Mouse (Mus musculus) intestine, embryonic 16.5 days (tissue): ENCODE measurements around the gene Gm10663. TPM values are rescaled to one million over a fixed set of nuclear protein-coding genes. Genes with fewer than 3 reads are reported as not detected.

ENCODE experiments used
- ATAC-seq: fragments of 200-750 bp; cut with Nextera tagmentation; 2 replicates; pipeline ENCODE4 v1.8.0; 2017; ENCODE audit warnings: moderate TSS enrichment, moderate library complexity
- H3K27ac ChIP-seq: fragments of 300-500 bp; sonication (generic); 2 replicates; pipeline ENCODE4 v1.5.1; 2014; ENCODE audit warnings: mild to moderate bottlenecking, low read length
- H3K27me3 ChIP-seq: fragments of 300-500 bp; sonication (generic); replicated peaks from 2 replicates; pipeline ENCODE4 v1.6.1; 2014; ENCODE audit warnings: low read length, control low read depth, mixed read lengths; ENCODE audit not compliant: control insufficient read depth, insufficient read depth
- H3K36me3 ChIP-seq: fragments of 300-500 bp; sonication (generic); 2 replicates; pipeline ENCODE4 v1.6.1; 2014; ENCODE audit warnings: low read length, control low read depth; ENCODE audit not compliant: control insufficient read depth, insufficient read depth
- H3K4me1 ChIP-seq: fragments of 300-500 bp; sonication (generic); 2 replicates; pipeline ENCODE4 v1.6.1; 2014; ENCODE audit warnings: low read length, control low read depth, mixed read lengths; ENCODE audit not compliant: control insufficient read depth, insufficient read depth
- H3K4me2 ChIP-seq: fragments of 300-500 bp; sonication (generic); 2 replicates; pipeline ENCODE4 v1.6.1; 2014; ENCODE audit warnings: low read depth, low read length, control low read depth
- H3K4me3 ChIP-seq: fragments of 300-500 bp; sonication (generic); 2 replicates; pipeline ENCODE4 v1.5.1; 2014; ENCODE audit warnings: mild to moderate bottlenecking, low read length
- H3K9ac ChIP-seq: fragments of 300-500 bp; sonication (generic); 2 replicates; pipeline ENCODE4 v1.6.1; 2014; ENCODE audit warnings: low read depth, low read length
- H3K9me3 ChIP-seq: fragments of 300-500 bp; sonication (generic); 2 replicates; pipeline ENCODE4 v1.6.1; 2016; ENCODE audit warnings: low read length, control low read depth; ENCODE audit not compliant: control insufficient read depth
- WGBS: fragments of 180-500 bp; shearing (Covaris S2); extraction: QIAGEN DNeasy Blood & Tissue Kit; methylation state at CpG from one replicate; pipeline ENCODE4 v1.1.7; 2014; 5-methylcytosine and 5-hydroxymethylcytosine counted together
- polyA plus RNA-seq: library from polyadenylated mRNA; unstranded; fragments of >200 nt; fragmentation: Nextera tagmentation; extraction: Ambion mirVana; gene quantifications from 2 replicates; pipeline ENCODE4 v1.2.1, GENCODE M21; 2015

Gm10663 gene
- polyA plus RNA-seq, 1 experiment from 2014 or later: not detected

DNA sequence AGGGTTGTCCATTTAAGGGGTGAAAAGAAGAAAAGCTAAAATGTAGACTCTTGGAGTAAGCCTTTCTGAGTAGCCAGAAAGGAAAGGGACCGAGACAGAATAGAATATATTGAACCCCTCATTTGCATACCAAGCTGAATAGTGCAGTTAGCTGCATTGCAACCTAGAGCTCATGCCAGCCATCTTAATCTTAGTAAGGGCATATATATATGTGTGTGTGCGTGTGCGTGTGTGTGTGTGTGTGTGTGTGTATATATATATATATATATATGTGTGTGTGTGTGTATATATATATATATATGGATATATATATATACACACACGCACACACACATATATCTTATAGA lies 6.4 kb upstream of the Gm10663 start:
- no peak overlapping the region for H3K9ac ChIP-seq
- H3K4me3 ChIP-seq: no peak overlapping the region
- H3K36me3 ChIP-seq: no peaks in the 10 kb centered on the region
- 82% methylated on average over 4 of the region's 4 CpGs for WGBS
- ATAC-seq: no peak
- no peaks in the 10 kb centered on the region for H3K27me3 ChIP-seq
- H3K9me3 ChIP-seq: no peaks in the 10 kb centered on the region
- no peak overlapping the region for H3K4me2 ChIP-seq
- H3K4me1 ChIP-seq: no peaks in the 10 kb centered on the region
- no peak overlapping the region for H3K27ac ChIP-seq

DNA sequence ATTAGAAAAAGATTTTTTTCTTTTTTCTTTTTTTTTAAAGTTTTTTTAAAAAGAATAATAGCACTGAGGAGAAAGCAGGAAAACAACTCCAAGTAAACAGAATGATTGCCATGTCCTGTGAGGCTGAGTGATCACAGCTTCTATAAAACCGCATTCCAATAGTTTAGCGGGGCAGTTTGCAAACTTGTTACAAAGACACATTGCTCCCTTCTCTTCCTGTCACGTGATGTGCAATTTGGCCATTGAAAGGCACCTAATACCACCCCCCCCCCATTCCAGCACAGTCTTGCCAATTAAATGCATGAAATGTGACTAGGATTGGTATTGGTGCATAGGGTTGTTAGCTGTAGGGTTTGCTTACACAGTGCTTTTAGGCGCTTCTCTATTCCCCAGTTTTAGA lies 3.8 kb upstream of the Gm10663 start:
- Histone ChIP-seq H3K36me3 (no peaks in the 10 kb centered on the region), H3K4me1 (no peaks in the 10 kb centered on the region), H3K27ac (no peak overlapping the region), H3K4me3 (no peak overlapping the region), H3K27me3 (no peaks in the 10 kb centered on the region), H3K9me3 (no peaks in the 10 kb centered on the region), H3K9ac (no peak overlapping the region), H3K4me2 (no peak overlapping the region)
- no peak for ATAC-seq
- WGBS: 65% methylated on average over 4 of the region's 4 CpGs

DNA sequence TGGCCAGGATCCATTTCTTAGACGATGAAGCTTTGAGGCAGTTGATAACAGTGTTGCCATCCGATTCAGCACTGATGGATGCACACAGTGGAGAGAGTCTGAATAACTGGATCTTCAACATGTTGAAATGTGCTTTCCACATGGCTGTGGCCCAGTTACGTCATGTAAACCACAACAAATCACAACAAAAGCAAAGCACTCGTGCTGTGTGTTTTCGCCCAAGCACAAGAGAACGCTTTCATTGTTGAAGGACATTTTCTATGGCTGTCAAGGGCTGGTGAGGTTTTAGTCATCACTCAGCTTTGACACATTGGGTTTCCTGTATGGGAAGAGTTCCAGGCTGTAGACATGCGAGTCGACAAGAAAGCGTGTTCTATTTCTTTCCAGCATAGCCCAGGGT lies 5.9 kb downstream of the Gm10663 start:
- Histone ChIP-seq H3K9me3 (no peaks in the 10 kb centered on the region), H3K9ac (no peak overlapping the region), H3K4me3 (no peak overlapping the region), H3K36me3 (no peaks in the 10 kb centered on the region), H3K27ac (no peak overlapping the region), H3K27me3 (no peaks in the 10 kb centered on the region), H3K4me2 (no peak overlapping the region), H3K4me1 (no peaks in the 10 kb centered on the region)
- WGBS: 71% methylated on average over 9 of the region's 9 CpGs
- no peak for ATAC-seq

DNA sequence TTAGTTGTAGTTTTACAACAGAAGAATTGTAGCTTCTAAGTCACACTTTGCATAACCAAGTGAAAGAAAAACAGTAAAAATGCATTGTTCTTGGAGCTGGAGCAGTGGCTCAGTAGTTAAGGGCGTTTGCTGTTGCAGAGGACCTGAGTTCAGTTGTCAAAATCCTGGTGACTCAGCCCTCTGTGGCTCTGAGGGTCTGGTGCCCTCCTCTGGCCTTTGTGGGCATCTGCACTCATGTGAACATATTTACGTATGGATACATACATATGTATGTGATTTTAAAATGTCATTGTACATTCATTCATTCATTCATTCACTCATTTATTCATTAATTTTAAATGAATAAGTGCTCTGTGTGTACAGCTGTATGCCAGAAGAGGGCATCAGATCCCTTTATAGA lies 10.8 kb downstream of the Gm10663 start:
- Histone ChIP-seq H3K36me3 (no peaks in the 10 kb centered on the region), H3K9ac (no peak overlapping the region), H3K27ac (no peak overlapping the region), H3K4me2 (no peak overlapping the region), H3K9me3 (no peaks in the 10 kb centered on the region), H3K4me3 (no peak overlapping the region), H3K4me1 (no peaks in the 10 kb centered on the region), H3K27me3 (no peaks in the 10 kb centered on the region)
- 80% methylated on average over 2 of the region's 2 CpGs for WGBS
- ATAC-seq: no peak

DNA sequence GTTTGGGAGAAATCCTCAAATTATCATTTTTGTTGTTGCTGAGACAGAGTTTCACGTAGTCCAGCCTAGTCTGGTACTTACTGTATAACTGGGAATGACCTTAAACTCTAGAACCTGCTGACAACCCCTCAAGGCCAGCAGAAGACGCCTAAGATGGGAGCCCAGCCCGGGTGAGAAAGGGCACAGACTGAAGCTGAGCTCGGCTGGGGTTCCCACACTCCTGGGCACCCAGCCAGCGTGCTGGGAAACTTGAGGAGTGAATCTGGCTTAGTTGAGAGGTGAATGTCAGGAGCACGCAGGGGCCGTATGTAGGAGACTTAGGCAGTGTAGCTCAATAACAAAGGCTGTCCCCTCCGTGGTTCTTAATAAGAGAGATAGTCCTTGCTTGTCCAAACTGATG lies 12.9 kb downstream of the Gm10663 start:
- no peaks in the 10 kb centered on the region for H3K36me3 ChIP-seq
- no peak overlapping the region for H3K9ac ChIP-seq
- no peaks in the 10 kb centered on the region for H3K27me3 ChIP-seq
- WGBS: 70% methylated on average over 8 of the region's 8 CpGs
- no peaks in the 10 kb centered on the region for H3K9me3 ChIP-seq
- no peak for ATAC-seq
- no peaks in the 10 kb centered on the region for H3K4me1 ChIP-seq
- H3K4me2 ChIP-seq: no peak overlapping the region
- H3K27ac ChIP-seq: no peak overlapping the region
- H3K4me3 ChIP-seq: no peak overlapping the region

DNA sequence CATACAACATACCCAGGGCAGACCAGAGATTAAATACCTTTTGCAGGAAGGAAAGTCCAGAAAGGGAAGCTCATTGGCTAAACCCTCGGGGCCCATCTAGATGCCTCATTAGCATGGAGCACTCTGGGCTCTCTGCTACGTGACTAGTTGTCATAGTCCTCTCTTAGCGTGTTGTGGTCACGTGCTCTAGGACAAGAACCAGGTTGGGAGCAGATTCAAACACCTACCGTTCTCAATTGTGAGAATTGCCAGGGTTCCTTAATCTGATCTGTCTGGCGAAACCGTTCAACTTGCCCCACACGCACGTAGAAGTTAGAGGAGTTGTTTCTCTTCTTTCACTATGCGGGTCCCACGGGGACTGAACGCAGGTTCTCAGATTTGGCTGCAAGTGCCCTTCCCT lies 13.3 kb downstream of the Gm10663 start:
- H3K9ac ChIP-seq: no peak overlapping the region
- H3K4me2 ChIP-seq: no peak overlapping the region
- H3K4me3 ChIP-seq: no peak overlapping the region
- 89% methylated on average over 12 of the region's 12 CpGs for WGBS
- H3K27ac ChIP-seq: no peak overlapping the region
- H3K36me3 ChIP-seq: no peaks in the 10 kb centered on the region
- no peaks in the 10 kb centered on the region for H3K9me3 ChIP-seq
- no peaks in the 10 kb centered on the region for H3K27me3 ChIP-seq
- H3K4me1 ChIP-seq: no peaks in the 10 kb centered on the region
- ATAC-seq: no peak

DNA sequence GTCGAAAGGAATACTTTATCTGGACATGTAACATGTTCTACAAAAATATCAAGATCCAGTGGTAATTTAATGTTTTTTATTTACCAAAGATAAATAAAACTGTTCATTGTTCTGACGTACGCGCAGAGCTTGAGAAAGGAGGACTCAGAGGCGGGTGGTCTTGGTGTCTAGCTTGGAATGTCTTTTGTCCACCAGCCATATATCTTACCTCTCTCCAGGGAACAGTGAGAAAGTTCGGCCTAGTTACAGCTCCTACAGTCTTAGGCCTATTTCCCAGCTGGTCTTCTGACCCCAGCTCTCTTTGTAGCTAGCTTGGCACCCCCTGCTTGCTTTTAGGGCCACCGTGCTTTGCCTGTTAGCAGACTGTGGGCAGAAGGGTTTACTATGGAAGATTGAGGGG lies 14.9 kb downstream of the Gm10663 start:
- Histone ChIP-seq H3K27me3 (no peaks in the 10 kb centered on the region), H3K4me2 (no peak overlapping the region), H3K4me1 (no peaks in the 10 kb centered on the region), H3K36me3 (no peaks in the 10 kb centered on the region), H3K27ac (no peak overlapping the region), H3K4me3 (no peak overlapping the region), H3K9me3 (no peaks in the 10 kb centered on the region), H3K9ac (no peak overlapping the region)
- whole genome bisulfite sequencing: 67% methylated on average over 7 of the region's 7 CpGs
- no peak for ATAC-seq

DNA sequence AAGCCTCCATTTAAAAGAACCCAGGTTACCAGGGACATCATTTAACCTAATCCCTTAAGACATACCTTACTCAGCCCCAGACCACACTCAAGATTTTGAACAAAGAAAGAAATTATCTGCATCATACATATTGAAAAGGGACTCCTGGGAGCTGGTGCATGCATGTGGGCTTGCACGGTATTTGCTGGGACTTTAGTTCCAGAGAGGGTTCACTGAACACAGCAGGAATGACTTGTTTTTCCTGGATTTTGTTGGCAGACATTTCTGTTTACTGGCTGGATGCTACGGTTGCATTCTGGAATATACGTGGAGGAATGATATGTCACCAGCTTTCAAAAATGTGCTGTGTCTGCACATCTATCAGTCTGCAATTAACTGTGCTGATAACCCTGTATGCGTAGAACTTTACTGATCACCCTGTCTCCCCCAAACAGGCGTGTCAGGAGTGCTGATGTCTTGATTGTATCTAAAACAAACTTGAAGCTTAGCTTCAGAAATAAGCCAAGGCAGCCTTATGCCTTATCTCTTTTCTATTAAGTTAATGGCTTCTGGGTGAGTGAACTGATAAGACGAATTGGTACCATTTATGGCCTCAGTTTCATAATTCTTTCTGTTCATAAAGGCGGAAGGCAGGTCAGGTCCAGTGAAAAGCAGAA lies 23.1 kb downstream of the Gm10663 start:
- Histone ChIP-seq H3K36me3 (no peaks in the 10 kb centered on the region), H3K9ac (no peak overlapping the region), H3K4me2 (no peak overlapping the region), H3K4me3 (no peak overlapping the region), H3K9me3 (no peaks in the 10 kb centered on the region), H3K4me1 (peaks cover 4% of the 10 kb centered on the region), H3K27ac (no peak overlapping the region), H3K27me3 (no peaks in the 10 kb centered on the region)
- 42% methylated on average over 7 of the region's 7 CpGs for WGBS
- ATAC-seq: peak; percentile 92

DNA sequence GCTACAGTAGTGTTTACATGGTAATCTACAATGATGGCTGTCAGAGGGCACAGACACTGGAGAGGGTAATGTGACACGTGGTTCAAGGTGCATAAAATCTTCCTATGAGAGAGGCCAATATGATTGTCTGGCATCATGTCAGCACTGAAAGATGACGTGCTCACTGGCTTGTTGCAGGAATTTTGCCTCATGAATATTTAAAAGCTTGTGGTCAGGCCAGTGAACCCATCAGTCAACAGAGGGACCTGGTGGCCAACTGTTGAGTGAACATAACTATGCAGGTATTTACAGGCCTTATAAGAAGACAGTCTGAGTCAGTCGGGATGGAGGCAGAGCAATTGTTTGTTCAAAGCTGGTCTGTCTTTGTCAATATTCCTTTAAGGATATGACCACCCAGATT lies 24.9 kb downstream of the Gm10663 start:
- H3K4me1 ChIP-seq: peaks cover 4% of the 10 kb centered on the region
- H3K36me3 ChIP-seq: no peaks in the 10 kb centered on the region
- H3K4me2 ChIP-seq: no peak overlapping the region
- no peak overlapping the region for H3K9ac ChIP-seq
- H3K9me3 ChIP-seq: no peaks in the 10 kb centered on the region
- H3K4me3 ChIP-seq: no peak overlapping the region
- no peak overlapping the region for H3K27ac ChIP-seq
- no peaks in the 10 kb centered on the region for H3K27me3 ChIP-seq
- 65% methylated on average over 3 of the region's 3 CpGs for WGBS
- no peak for ATAC-seq

DNA sequence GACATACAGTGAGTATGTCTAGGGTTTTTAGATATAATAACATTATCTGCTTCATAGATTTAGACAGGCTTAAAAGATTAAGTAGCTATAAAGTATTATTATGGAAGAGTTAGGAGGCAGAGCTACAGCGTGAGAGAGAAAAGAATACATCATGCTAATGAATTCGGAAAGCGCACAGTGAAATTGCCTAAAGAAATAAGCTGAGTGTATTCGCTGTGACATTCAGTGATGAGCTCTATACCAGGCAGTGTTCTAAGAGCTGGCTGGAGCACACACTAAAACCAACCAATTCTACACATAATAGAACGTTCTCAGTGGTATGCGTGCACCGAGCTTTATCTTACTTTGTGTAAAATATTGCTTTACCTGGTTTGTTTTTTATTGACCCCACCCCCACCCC lies 28.8 kb downstream of the Gm10663 start:
- ATAC-seq: no peak
- H3K36me3 ChIP-seq: no peaks in the 10 kb centered on the region
- H3K9me3 ChIP-seq: no peaks in the 10 kb centered on the region
- H3K27ac ChIP-seq: no peak overlapping the region
- H3K4me1 ChIP-seq: no peaks in the 10 kb centered on the region; the same call in 1 of the 2 replicates
- H3K4me3 ChIP-seq: no peak overlapping the region
- H3K9ac ChIP-seq: no peak overlapping the region
- WGBS: 81% methylated on average over 7 of the region's 7 CpGs
- no peak overlapping the region for H3K4me2 ChIP-seq
- no peaks in the 10 kb centered on the region for H3K27me3 ChIP-seq
